Mouse (Mus musculus) heart, embryonic 14.5 days (tissue): Measurements from ENCODE around the gene Krtap3-2. TPM values are rescaled to one million over a fixed set of nuclear protein-coding genes. Genes with fewer than 3 reads are reported as not detected.

ENCODE experiments used
- ATAC-seq: fragments of 200-750 bp; cut with Nextera tagmentation; 2 replicates; pipeline ENCODE4 v1.8.0; 2017; ENCODE audit warnings: low read depth, moderate TSS enrichment; ENCODE audit not compliant: insufficient number of reproducible peaks, insufficient read depth, low FRiP score
- H3K27ac ChIP-seq, 2 experiments: fragments of 200-500 bp in 1 of 2; fragments of 300-500 bp in 1 of 2; sonication (generic) in 1 of 2; replicated peaks in 1 of 2; 2 replicates each; pipeline ENCODE4 v1.5.1; 2012 to 2014; ENCODE audit warnings: low read depth in 2 of 2, low read length in 2 of 2, control low read depth in 1 of 2, mild to moderate bottlenecking in 1 of 2, mixed read lengths in 1 of 2; ENCODE audit not compliant: control insufficient read depth in 1 of 2, insufficient read depth in 1 of 2
- H3K27me3 ChIP-seq: fragments of 300-500 bp; sonication (generic); 2 replicates; pipeline ENCODE4 v1.6.1; 2014; ENCODE audit warnings: mild to moderate bottlenecking, low read length, control low read depth; ENCODE audit not compliant: control insufficient read depth, insufficient read depth
- H3K36me3 ChIP-seq: fragments of 300-500 bp; sonication (generic); 2 replicates; pipeline ENCODE4 v1.6.1; 2014; ENCODE audit warnings: mild to moderate bottlenecking, control low read depth, low read length, mixed read lengths; ENCODE audit not compliant: control insufficient read depth, insufficient read depth
- H3K4me1 ChIP-seq, 2 experiments: fragments of 200-500 bp in 1 of 2; fragments of 300-500 bp in 1 of 2; sonication (generic) in 1 of 2; 2 replicates each; pipeline ENCODE4 v1.6.1; 2012 to 2014; ENCODE audit warnings: low read length in 2 of 2, control low read depth in 1 of 2, mixed read lengths in 1 of 2; ENCODE audit not compliant: control insufficient read depth in 2 of 2, insufficient read depth in 2 of 2
- H3K4me2 ChIP-seq: fragments of 300-500 bp; sonication (generic); 2 replicates; pipeline ENCODE4 v1.6.1; 2014; ENCODE audit warnings: mild to moderate bottlenecking, low read length
- H3K4me3 ChIP-seq, 2 experiments: fragments of 200-500 bp in 1 of 2; fragments of 300-500 bp in 1 of 2; sonication (generic) in 1 of 2; 2 replicates each; pipeline ENCODE4 v1.5.1; 2012 to 2014; ENCODE audit warnings: low read length in 2 of 2, mild to moderate bottlenecking in 2 of 2, control low read depth in 1 of 2, low read depth in 1 of 2, moderate library complexity in 1 of 2; ENCODE audit not compliant: control insufficient read depth in 1 of 2, insufficient read depth in 1 of 2
- H3K9ac ChIP-seq: fragments of 300-500 bp; sonication (generic); 2 replicates; pipeline ENCODE4 v1.6.1; 2014; ENCODE audit warnings: mild to moderate bottlenecking, low read length
- H3K9me3 ChIP-seq: fragments of 300-500 bp; sonication (generic); 2 replicates; pipeline ENCODE4 v1.6.1; 2016; ENCODE audit warnings: low read length, control low read depth; ENCODE audit not compliant: control insufficient read depth
- WGBS: fragments of 180-500 bp; shearing (Covaris S2); extraction: QIAGEN DNeasy Blood & Tissue Kit; methylation state at CpG from one replicate; pipeline ENCODE4 v1.1.7; 2014; 5-methylcytosine and 5-hydroxymethylcytosine counted together
- polyA plus RNA-seq: library from polyadenylated mRNA; unstranded; fragments of >200 nt; fragmentation: Nextera tagmentation; extraction: Ambion mirVana; gene quantifications from 2 replicates; pipeline ENCODE4 v1.2.1, GENCODE M21; 2014

The Krtap3-2 gene
- polyA plus RNA-seq, 1 experiment from 2014 or later = not detected

- H3K4me3 ChIP-seq = no peak within 1 kb of the TSS
- no peak within 1 kb of the TSS for H3K27ac ChIP-seq
- 74% methylated on average over 6 of the region's 6 CpGs for WGBS
- H3K9me3 ChIP-seq = no peaks in the 10 kb centered on the region
- no peak for ATAC-seq
- no peaks in the 10 kb centered on the region for H3K27me3 ChIP-seq
- no peaks in the 10 kb centered on the region for H3K36me3 ChIP-seq
- no peak within 1 kb of the TSS for H3K9ac ChIP-seq
- H3K4me1 ChIP-seq = no peaks in the 10 kb centered on the region
- H3K4me2 ChIP-seq = no peak within 1 kb of the TSS
Measured at GRCm38 (mm10) chr11:99580636-99581035, 24.0 kb upstream of the Krtap3-2 start, which contains the start of gene Krtap1-5. Gene Krtap1-5 (minus strand): TSS chr11:99581016.

GRCm38 (mm10) chr11:99574106-99574505 is 17.5 kb upstream of the Krtap3-2 start:
- WGBS = 2% methylated on average over 7 of the region's 7 CpGs
- Histone ChIP-seq H3K4me3 (no peak overlapping the region), H3K9ac (no peak overlapping the region)

GRCm38 (mm10) chr11:99573164-99573563 is 16.5 kb upstream of the Krtap3-2 start:
- no peaks in the 10 kb centered on the region for H3K4me1 ChIP-seq
- H3K36me3 ChIP-seq = no peaks in the 10 kb centered on the region
- no peak overlapping the region for H3K4me3 ChIP-seq
- no peaks in the 10 kb centered on the region for H3K9me3 ChIP-seq
- ATAC-seq = no peak
- H3K27ac ChIP-seq = no peak overlapping the region
- no peak overlapping the region for H3K9ac ChIP-seq
- H3K4me2 ChIP-seq = no peak overlapping the region
- no peaks in the 10 kb centered on the region for H3K27me3 ChIP-seq
- WGBS = 65% methylated on average over 4 of the region's 4 CpGs

More at GRCm38 (mm10) chr11:99574106-99574505, 17.5 kb upstream of the Krtap3-2 start:
- no peaks in the 10 kb centered on the region for H3K36me3 ChIP-seq
- H3K4me2 ChIP-seq = peak overlapping the region; percentile 50
- no peaks in the 10 kb centered on the region for H3K4me1 ChIP-seq
- H3K27me3 ChIP-seq = no peaks in the 10 kb centered on the region
- no peak overlapping the region for H3K27ac ChIP-seq
- no peak for ATAC-seq
- no peaks in the 10 kb centered on the region for H3K9me3 ChIP-seq

GRCm38 (mm10) chr11:99566530-99566929 is 9.9 kb upstream of the Krtap3-2 start, which contains the start of gene Krtap3-1:
Gene Krtap3-1 (minus strand): TSS chr11:99566630.
- H3K9ac ChIP-seq = no peak within 1 kb of the TSS
- no peak for ATAC-seq
- no peaks in the 10 kb centered on the region for H3K36me3 ChIP-seq
- 83% methylated on average over 7 of the region's 7 CpGs for WGBS
- H3K27ac ChIP-seq = no peak within 1 kb of the TSS
- H3K4me3 ChIP-seq = no peak within 1 kb of the TSS
- no peaks in the 10 kb centered on the region for H3K9me3 ChIP-seq
- no peak within 1 kb of the TSS for H3K4me2 ChIP-seq
- no peaks in the 10 kb centered on the region for H3K27me3 ChIP-seq
- no peaks in the 10 kb centered on the region for H3K4me1 ChIP-seq

GRCm38 (mm10) chr11:99562580-99562979 is 5.9 kb upstream of the Krtap3-2 start:
- Histone ChIP-seq H3K4me2 (no peak overlapping the region), H3K27me3 (no peaks in the 10 kb centered on the region), H3K4me3 (no peak overlapping the region), H3K27ac (no peak overlapping the region), H3K9me3 (no peaks in the 10 kb centered on the region), H3K4me1 (no peaks in the 10 kb centered on the region), H3K36me3 (no peaks in the 10 kb centered on the region), H3K9ac (no peak overlapping the region)
- 78% methylated on average over 6 of the region's 6 CpGs for WGBS
- ATAC-seq = no peak

GRCm38 (mm10) chr11:99559366-99559765 is 2.7 kb upstream of the Krtap3-2 start, which contains the start of gene Gm11939:
Gene Gm11939 (minus strand): TSS chr11:99559466.
- no peaks in the 10 kb centered on the region for H3K4me1 ChIP-seq
- no peak within 1 kb of the TSS for H3K9ac ChIP-seq
- H3K4me2 ChIP-seq = no peak within 1 kb of the TSS
- H3K27ac ChIP-seq = no peak within 1 kb of the TSS
- H3K36me3 ChIP-seq = no peaks in the 10 kb centered on the region
- ATAC-seq = no peak
- 86% methylated on average over 9 of the region's 9 CpGs for WGBS
- H3K9me3 ChIP-seq = no peaks in the 10 kb centered on the region
- no peaks in the 10 kb centered on the region for H3K27me3 ChIP-seq
- no peak within 1 kb of the TSS for H3K4me3 ChIP-seq

- WGBS = 72% methylated on average over 3 of the region's 3 CpGs
- H3K4me2 ChIP-seq = no peak overlapping the region
- no peak for ATAC-seq
Measured at GRCm38 (mm10) chr11:99557976-99558745, 1.5 kb upstream of the Krtap3-2 start.

More at GRCm38 (mm10) chr11:99557976-99558745, 1.5 kb upstream of the Krtap3-2 start:
- Histone ChIP-seq H3K4me3 (no peak overlapping the region), H3K27ac (no peak overlapping the region), H3K36me3 (no peaks in the 10 kb centered on the region), H3K27me3 (no peaks in the 10 kb centered on the region), H3K4me1 (no peaks in the 10 kb centered on the region), H3K9ac (no peak overlapping the region), H3K9me3 (no peaks in the 10 kb centered on the region)
